Mouse (Mus musculus) kidney, adult 11 months (tissue): Measurements from ENCODE around the gene Golga1.

Experiments used
- DNase-seq: peaks from one replicate; pipeline ENCODE4 v3.0.0; 2022

The Golga1 gene

GRCm38 (mm10) chr2:39005574-39006079 lies 59.7 kb downstream of the Golga1 start, which contains the start of gene Rpl35:
Gene Rpl35, minus strand, starts transcription at chr2:39005624.
- peak; percentile 55 for DNase-seq

- peak; percentile 91 for DNase-seq
Measured at GRCm38 (mm10) chr2:39004880-39005435, 60.4 kb downstream of the Golga1 start, which contains the start of gene Arpc5l. Gene Arpc5l, plus strand, starts transcription at chr2:39005348.

- no peak for DNase-seq
Measured at GRCm38 (mm10) chr2:39004372-39004771, 61.0 kb downstream of the Golga1 start.

GRCm38 (mm10) chr2:39003512-39003911 lies 61.8 kb downstream of the Golga1 start:
- DNase-seq = no peak

GRCm38 (mm10) chr2:39003106-39003505 lies 62.2 kb downstream of the Golga1 start:
- DNase-seq = no peak

GRCm38 (mm10) chr2:39001866-39002265 lies 63.5 kb downstream of the Golga1 start:
- peak; percentile 47 for DNase-seq

GRCm38 (mm10) chr2:39000587-39000919 lies 64.8 kb downstream of the Golga1 start:
- DNase-seq = no peak

GRCm38 (mm10) chr2:38999910-39000586 lies 65.3 kb downstream of the Golga1 start:
- peak; percentile 67 for DNase-seq

GRCm38 (mm10) chr2:38999381-38999780 lies 66.0 kb downstream of the Golga1 start:
- no peak for DNase-seq

- peak; percentile 91 for DNase-seq
Measured at GRCm38 (mm10) chr2:38997386-38998374, 67.7 kb downstream of the Golga1 start, which contains the start of gene Wdr38. Gene Wdr38, plus strand, starts transcription at chr2:38997476.

- no peak for DNase-seq
Measured at GRCm38 (mm10) chr2:38992452-38992851, 72.9 kb downstream of the Golga1 start.

- DNase-seq = no peak
Measured at GRCm38 (mm10) chr2:38992004-38992403, 73.3 kb downstream of the Golga1 start.

GRCm38 (mm10) chr2:38988929-38989328 lies 76.4 kb downstream of the Golga1 start:
- no peak for DNase-seq

GRCm38 (mm10) chr2:38987803-38988510 lies 77.4 kb downstream of the Golga1 start:
- DNase-seq = no peak

GRCm38 (mm10) chr2:38987371-38987770 lies 78.0 kb downstream of the Golga1 start:
- DNase-seq = no peak

GRCm38 (mm10) chr2:38986580-38986979 lies 78.8 kb downstream of the Golga1 start:
- no peak for DNase-seq

GRCm38 (mm10) chr2:38983456-38983855 lies 81.9 kb downstream of the Golga1 start:
- no peak for DNase-seq

GRCm38 (mm10) chr2:38977837-38978236 lies 87.5 kb downstream of the Golga1 start:
- DNase-seq = no peak

- no peak for DNase-seq
Measured at GRCm38 (mm10) chr2:38975941-38976805, 89.2 kb downstream of the Golga1 start.

GRCm38 (mm10) chr2:38975181-38975580 lies 90.2 kb downstream of the Golga1 start:
- DNase-seq = no peak

GRCm38 (mm10) chr2:38974171-38974570 lies 91.2 kb downstream of the Golga1 start:
- DNase-seq = no peak
